Mouse (Mus musculus): ENCODE results near the gene Erbb2. TPM values are rescaled to one million over a fixed set of nuclear protein-coding genes. Genes with fewer than 3 reads are reported as not detected.

Erbb2 gene
- polyA plus RNA-seq, 1 experiment from 2014 or later, result 48.3 TPM

DNA sequence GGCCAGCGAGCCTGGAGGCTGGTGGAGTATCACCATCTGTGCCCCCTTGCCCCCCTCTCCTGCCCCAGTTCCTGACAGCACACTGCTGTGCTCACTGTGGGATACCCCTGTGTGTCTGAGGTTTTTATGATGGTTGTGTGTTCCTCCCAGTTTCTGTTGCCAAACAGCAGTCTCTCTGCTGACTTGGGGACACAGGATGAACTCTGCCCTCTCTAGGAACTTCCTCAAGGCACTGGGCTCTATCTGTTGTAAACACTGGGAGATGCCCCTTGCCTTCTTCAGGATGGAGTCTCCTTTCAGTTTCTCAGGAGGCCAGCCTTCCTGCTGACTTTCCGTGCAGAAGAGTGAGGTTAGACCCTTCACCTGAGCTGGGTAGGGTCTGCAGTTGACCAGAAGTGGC, 1.9 kb downstream of the Erbb2 start:
- H3K4me3 ChIP-seq (ENCODE audit: low read depth, low read length), result peak overlapping the region; percentile 95
- H3K36me3 ChIP-seq (ENCODE audit: control insufficient read depth, insufficient read depth, low read length), result peaks cover 8% of the 10 kb centered on the region; the same call in 1 of the 2 replicates
- H3K4me2 ChIP-seq (ENCODE audit: low read depth, low read length), result peak overlapping the region; percentile 73
- H3K27ac ChIP-seq (replicated peaks; ENCODE audit: low read depth, low read length), result no peak overlapping the region
- no peaks in the 10 kb centered on the region for H3K27me3 ChIP-seq (replicated peaks; ENCODE audit: control insufficient read depth, insufficient read depth, low read length)
- H3K9ac ChIP-seq (ENCODE audit: low read depth, low read length), result peak overlapping the region; percentile 92
- DNase-seq (ENCODE audit: low spot score) (no peak), ATAC-seq (ENCODE audit: low read depth) (no peak)
- peaks cover 19% of the 10 kb centered on the region for H3K4me1 ChIP-seq (ENCODE audit: control insufficient read depth, insufficient read depth, low read length)
- 13% methylated on average over 1 of the region's 2 CpGs for WGBS
- no peaks in the 10 kb centered on the region for H3K9me3 ChIP-seq (ENCODE audit: control insufficient read depth, low read length)

DNA sequence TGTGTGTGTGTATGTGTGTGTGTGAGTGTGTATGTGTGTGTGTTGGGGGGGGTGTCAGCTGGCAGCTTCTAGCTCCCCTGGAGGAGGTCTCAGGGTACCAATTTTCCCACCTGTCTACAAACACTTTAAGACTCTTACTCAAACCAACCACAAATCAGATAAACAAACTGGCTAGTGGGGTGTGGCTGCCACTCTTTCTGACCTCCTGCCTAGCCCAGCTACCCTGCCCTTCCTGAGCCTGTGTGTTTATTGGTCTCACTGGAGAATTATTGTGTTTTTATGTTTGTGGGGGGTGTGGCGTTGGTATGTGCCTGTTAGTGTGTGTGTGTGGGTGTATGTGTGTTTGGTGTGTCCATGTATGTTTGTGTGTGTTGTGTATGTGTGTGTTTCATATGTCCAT, 4.8 kb downstream of the Erbb2 start:
- Histone ChIP-seq H3K4me2 (ENCODE audit: low read depth, low read length) (no peak overlapping the region), H3K9me3 (ENCODE audit: control insufficient read depth, low read length) (no peaks in the 10 kb centered on the region), H3K36me3 (ENCODE audit: control insufficient read depth, insufficient read depth, low read length) (peaks cover 34% of the 10 kb centered on the region), H3K4me3 (ENCODE audit: low read depth, low read length) (no peak overlapping the region), H3K9ac (ENCODE audit: low read depth, low read length) (no peak overlapping the region), H3K27ac (replicated peaks; ENCODE audit: low read depth, low read length) (no peak overlapping the region), H3K4me1 (ENCODE audit: control insufficient read depth, insufficient read depth, low read length) (peaks cover 10% of the 10 kb centered on the region), H3K27me3 (replicated peaks; ENCODE audit: control insufficient read depth, insufficient read depth, low read length) (no peaks in the 10 kb centered on the region)
- WGBS, result 71% methylated on average over 1 of the region's 1 CpGs
- no peak for ATAC-seq (ENCODE audit: low read depth)
- DNase-seq (ENCODE audit: low spot score), result no peak

DNA sequence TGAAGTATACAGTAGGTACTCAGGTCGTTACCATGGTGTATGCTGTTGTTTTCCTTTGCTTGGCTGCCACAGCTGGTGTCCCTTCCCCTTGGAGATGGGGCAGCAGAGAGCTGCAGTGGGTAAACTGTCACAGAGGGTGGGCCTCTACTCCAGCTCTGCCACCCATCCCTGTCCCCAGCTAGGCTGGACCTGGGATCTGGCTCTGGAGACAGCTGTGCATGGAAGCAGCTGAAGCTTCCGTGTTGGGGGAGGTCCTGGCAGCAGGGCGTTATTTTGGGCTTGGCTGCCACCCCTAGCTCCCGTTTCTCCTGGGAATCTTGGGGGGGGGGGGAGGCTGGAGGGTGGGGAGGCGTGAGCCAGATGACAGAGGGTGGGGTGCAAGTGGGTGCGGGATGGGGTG, 6.0 kb downstream of the Erbb2 start:
- H3K27ac ChIP-seq (replicated peaks; ENCODE audit: low read depth, low read length), result no peak overlapping the region; the same call in 1 of the 2 replicates
- no peaks in the 10 kb centered on the region for H3K27me3 ChIP-seq (replicated peaks; ENCODE audit: control insufficient read depth, insufficient read depth, low read length)
- H3K4me3 ChIP-seq (ENCODE audit: low read depth, low read length), result no peak overlapping the region
- no peaks in the 10 kb centered on the region for H3K9me3 ChIP-seq (ENCODE audit: control insufficient read depth, low read length)
- no peak overlapping the region for H3K9ac ChIP-seq (ENCODE audit: low read depth, low read length)
- peaks cover 46% of the 10 kb centered on the region for H3K36me3 ChIP-seq (ENCODE audit: control insufficient read depth, insufficient read depth, low read length)
- no peak overlapping the region for H3K4me2 ChIP-seq (ENCODE audit: low read depth, low read length)
- ATAC-seq (ENCODE audit: low read depth) (0 out of 2 replicates have a peak, but pooled peaks have one; percentile 31), DNase-seq (ENCODE audit: low spot score) (peak; percentile 30)
- H3K4me1 ChIP-seq (ENCODE audit: control insufficient read depth, insufficient read depth, low read length), result peaks cover 10% of the 10 kb centered on the region
- WGBS, result 63% methylated on average over 3 of the region's 6 CpGs

DNA sequence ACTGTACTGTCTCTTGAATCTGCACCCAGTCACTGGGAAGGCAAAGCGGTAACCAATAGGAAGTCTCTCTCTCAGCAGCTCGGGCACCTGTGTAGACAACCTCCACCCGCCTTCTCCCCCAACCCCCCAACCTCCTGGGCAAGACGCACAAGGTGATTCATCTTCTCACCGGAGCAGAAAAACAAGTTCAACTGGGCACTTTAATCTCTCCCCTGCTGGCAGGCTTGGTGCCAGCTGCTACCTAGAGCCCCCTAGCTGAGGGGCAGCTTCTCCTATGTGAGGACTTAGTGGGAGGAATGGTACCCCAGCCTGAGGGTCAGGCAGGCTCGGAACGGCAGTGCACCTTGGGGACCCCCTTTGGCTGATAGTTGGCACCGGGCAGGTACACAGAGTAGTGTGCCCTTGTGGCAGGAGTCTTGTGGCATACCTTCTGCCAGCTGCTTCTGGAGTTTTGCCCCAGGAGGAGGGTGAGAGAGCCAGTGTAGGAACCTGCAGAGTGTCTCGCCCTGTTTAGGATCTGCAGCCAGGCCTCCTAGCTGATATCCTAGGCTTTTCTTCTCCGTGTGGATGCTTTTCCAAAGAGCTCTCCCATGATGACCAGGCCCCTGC, 6.8 kb downstream of the Erbb2 start:
- Histone ChIP-seq H3K4me1 (ENCODE audit: control insufficient read depth, insufficient read depth, low read length) (peaks cover 4% of the 10 kb centered on the region), H3K27me3 (replicated peaks; ENCODE audit: control insufficient read depth, insufficient read depth, low read length) (no peaks in the 10 kb centered on the region), H3K9ac (ENCODE audit: low read depth, low read length) (no peak overlapping the region), H3K9me3 (ENCODE audit: control insufficient read depth, low read length) (no peaks in the 10 kb centered on the region), H3K27ac (replicated peaks; ENCODE audit: low read depth, low read length) (no peak overlapping the region; the same call in 1 of the 2 replicates), H3K4me3 (ENCODE audit: low read depth, low read length) (no peak overlapping the region), H3K4me2 (ENCODE audit: low read depth, low read length) (no peak overlapping the region), H3K36me3 (ENCODE audit: control insufficient read depth, insufficient read depth, low read length) (peaks cover 53% of the 10 kb centered on the region)
- DNase-seq (ENCODE audit: low spot score), result peak; percentile 78
- WGBS, result 77% methylated on average over 10 of the region's 10 CpGs
- ATAC-seq (ENCODE audit: low read depth), result peak; percentile 48; the same call in 1 of the 2 replicates

DNA sequence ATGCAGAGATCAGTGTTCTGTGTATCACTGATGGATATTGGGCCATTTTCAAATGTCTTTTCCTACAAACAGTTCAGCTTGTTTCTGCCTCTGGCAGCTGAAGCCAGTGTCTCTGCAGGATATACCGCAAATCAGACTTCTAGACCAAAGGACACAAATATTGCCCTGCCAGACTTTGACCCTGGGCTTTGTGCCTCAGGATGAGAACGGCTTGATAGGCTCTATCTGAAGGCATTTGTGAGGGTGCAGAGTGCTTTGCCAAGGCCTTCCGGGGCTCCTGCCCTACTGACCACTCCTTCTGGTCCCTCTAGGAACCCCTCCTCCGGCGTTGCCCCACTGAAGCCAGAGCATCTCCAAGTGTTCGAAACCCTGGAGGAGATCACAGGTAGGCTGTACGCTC, 14.3 kb downstream of the Erbb2 start:
- Histone ChIP-seq H3K36me3 (ENCODE audit: control insufficient read depth, insufficient read depth, low read length) (peaks cover 96% of the 10 kb centered on the region), H3K9ac (ENCODE audit: low read depth, low read length) (no peak overlapping the region), H3K4me3 (ENCODE audit: low read depth, low read length) (no peak overlapping the region), H3K4me1 (ENCODE audit: control insufficient read depth, insufficient read depth, low read length) (no peaks in the 10 kb centered on the region), H3K27me3 (replicated peaks; ENCODE audit: control insufficient read depth, insufficient read depth, low read length) (no peaks in the 10 kb centered on the region), H3K4me2 (ENCODE audit: low read depth, low read length) (no peak overlapping the region), H3K27ac (replicated peaks; ENCODE audit: low read depth, low read length) (no peak overlapping the region), H3K9me3 (ENCODE audit: control insufficient read depth, low read length) (no peaks in the 10 kb centered on the region)
- WGBS, result 95% methylated on average over 7 of the region's 7 CpGs
- ATAC-seq (ENCODE audit: low read depth) (no peak), DNase-seq (ENCODE audit: low spot score) (no peak)

DNA sequence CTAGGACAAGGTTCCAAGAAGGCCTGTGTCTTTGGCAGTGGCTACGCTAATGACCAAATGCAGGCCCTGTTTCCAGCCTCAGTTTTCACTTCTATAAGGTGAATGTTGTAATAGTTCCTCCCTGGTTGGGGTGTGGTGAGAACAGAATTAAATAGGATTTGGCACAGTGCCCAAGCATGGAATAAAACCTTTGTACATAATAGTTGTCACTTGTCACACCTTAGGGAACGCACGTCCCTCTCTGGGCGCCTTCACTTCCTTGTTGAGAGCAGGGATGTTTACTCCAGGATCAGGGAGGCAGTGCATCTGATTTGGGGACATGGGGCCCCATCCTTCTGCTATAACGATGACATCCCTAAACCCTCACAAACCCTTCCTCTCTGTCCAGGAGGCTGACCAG, 16.2 kb downstream of the Erbb2 start:
- H3K4me3 ChIP-seq (ENCODE audit: low read depth, low read length), result no peak overlapping the region
- H3K36me3 ChIP-seq (ENCODE audit: control insufficient read depth, insufficient read depth, low read length), result peaks cover 94% of the 10 kb centered on the region
- no peaks in the 10 kb centered on the region for H3K4me1 ChIP-seq (ENCODE audit: control insufficient read depth, insufficient read depth, low read length)
- no peaks in the 10 kb centered on the region for H3K9me3 ChIP-seq (ENCODE audit: control insufficient read depth, low read length)
- H3K27ac ChIP-seq (replicated peaks; ENCODE audit: low read depth, low read length), result no peak overlapping the region
- peak; percentile 39; the same call in 1 of the 2 replicates for ATAC-seq (ENCODE audit: low read depth)
- no peaks in the 10 kb centered on the region for H3K27me3 ChIP-seq (replicated peaks; ENCODE audit: control insufficient read depth, insufficient read depth, low read length)
- no peak overlapping the region for H3K4me2 ChIP-seq (ENCODE audit: low read depth, low read length)
- DNase-seq (ENCODE audit: low spot score), result peak; percentile 75
- WGBS, result 79% methylated on average over 5 of the region's 5 CpGs
- H3K9ac ChIP-seq (ENCODE audit: low read depth, low read length), result no peak overlapping the region

DNA sequence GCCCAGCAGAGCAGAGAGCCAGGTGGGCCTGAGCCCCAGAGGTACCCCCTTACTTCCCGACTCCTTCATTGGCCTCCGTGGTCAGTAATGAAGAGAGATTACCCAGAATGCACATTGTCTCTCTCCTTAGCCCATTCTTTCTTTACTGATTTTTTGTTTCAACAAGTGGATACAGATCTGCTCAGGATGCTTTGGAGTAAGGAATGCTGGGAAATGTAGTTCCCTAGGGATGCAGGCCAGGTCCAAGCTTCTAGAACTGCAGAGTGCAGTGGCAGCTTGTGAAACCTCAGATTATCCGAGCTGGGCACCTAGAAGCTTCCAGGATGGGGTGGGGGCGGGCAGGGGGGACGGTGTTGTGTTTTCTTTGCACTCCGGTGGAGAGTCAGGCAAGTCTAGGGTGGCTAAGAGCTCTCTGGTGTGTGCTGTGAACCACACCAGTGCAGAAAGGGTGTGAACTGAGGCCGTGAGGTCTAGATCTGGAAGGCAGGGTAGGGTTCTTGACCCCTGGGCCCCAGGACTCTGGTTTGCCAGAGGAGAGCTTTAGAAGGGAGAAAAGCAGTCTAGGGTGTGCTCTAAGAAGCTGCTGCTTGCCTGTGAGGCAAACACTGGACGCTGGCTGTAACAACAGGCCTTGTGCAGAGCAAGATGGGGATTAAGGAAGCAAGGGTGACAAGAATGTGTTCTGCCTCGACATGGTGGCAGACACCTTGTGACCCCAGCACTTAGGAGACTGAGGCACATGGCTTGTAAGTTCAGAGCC, 19.7 kb downstream of the Erbb2 start:
- Histone ChIP-seq H3K4me2 (ENCODE audit: low read depth, low read length) (no peak overlapping the region), H3K4me3 (ENCODE audit: low read depth, low read length) (no peak overlapping the region), H3K9ac (ENCODE audit: low read depth, low read length) (no peak overlapping the region), H3K4me1 (ENCODE audit: control insufficient read depth, insufficient read depth, low read length) (no peaks in the 10 kb centered on the region), H3K27ac (replicated peaks; ENCODE audit: low read depth, low read length) (no peak overlapping the region), H3K36me3 (ENCODE audit: control insufficient read depth, insufficient read depth, low read length) (peaks cover 97% of the 10 kb centered on the region), H3K9me3 (ENCODE audit: control insufficient read depth, low read length) (no peaks in the 10 kb centered on the region), H3K27me3 (replicated peaks; ENCODE audit: control insufficient read depth, insufficient read depth, low read length) (no peaks in the 10 kb centered on the region)
- WGBS, result 79% methylated on average over 9 of the region's 9 CpGs
- ATAC-seq (ENCODE audit: low read depth) (no peak), DNase-seq (ENCODE audit: low spot score) (no peak)

DNA sequence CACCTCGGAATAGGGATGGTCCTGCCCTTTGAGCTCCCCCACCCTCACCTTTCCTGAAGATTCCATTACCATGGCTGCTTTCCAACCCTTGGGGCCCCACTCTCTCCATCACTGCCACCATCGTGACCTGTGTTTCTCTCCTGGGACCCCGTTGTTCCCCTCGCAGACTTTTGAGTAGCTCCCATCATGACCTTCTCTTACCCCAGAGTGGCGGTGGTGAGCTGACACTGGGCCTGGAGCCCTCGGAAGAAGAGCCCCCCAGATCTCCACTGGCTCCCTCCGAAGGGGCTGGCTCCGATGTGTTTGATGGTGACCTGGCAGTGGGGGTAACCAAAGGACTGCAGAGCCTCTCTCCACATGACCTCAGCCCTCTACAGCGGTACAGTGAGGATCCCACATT, 23.5 kb downstream of the Erbb2 start:
- H3K36me3 ChIP-seq (ENCODE audit: control insufficient read depth, insufficient read depth, low read length), result peaks cover 66% of the 10 kb centered on the region
- no peak overlapping the region for H3K9ac ChIP-seq (ENCODE audit: low read depth, low read length)
- H3K4me3 ChIP-seq (ENCODE audit: low read depth, low read length), result no peak overlapping the region
- H3K27ac ChIP-seq (replicated peaks; ENCODE audit: low read depth, low read length), result no peak overlapping the region
- no peaks in the 10 kb centered on the region for H3K4me1 ChIP-seq (ENCODE audit: control insufficient read depth, insufficient read depth, low read length)
- WGBS, result 92% methylated on average over 9 of the region's 9 CpGs
- no peaks in the 10 kb centered on the region for H3K27me3 ChIP-seq (replicated peaks; ENCODE audit: control insufficient read depth, insufficient read depth, low read length)
- no peak overlapping the region for H3K4me2 ChIP-seq (ENCODE audit: low read depth, low read length)
- no peaks in the 10 kb centered on the region for H3K9me3 ChIP-seq (ENCODE audit: control insufficient read depth, low read length)
- ATAC-seq (ENCODE audit: low read depth), result no peak
- no peak for DNase-seq (ENCODE audit: low spot score)

DNA sequence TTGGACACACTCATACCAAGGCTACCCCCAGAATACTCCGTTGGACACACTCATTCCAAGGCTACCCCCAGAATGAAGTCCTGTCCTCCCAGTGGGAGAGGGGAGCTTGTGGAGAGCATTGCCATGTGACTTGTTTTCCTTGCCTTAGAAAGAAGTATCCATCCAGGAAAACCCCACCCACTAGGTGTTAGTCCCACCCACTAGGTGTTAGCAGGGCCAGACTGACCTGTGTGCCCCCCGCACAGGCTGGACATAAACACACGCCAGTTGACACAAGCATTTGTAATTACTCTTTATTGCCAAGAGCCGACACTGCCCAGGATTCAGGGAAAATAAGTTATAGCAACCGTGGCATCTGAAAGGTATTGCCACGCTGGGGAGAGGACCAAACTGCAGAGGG, 25.2 kb downstream of the Erbb2 start:
- no peaks in the 10 kb centered on the region for H3K9me3 ChIP-seq (ENCODE audit: control insufficient read depth, low read length)
- no peaks in the 10 kb centered on the region for H3K27me3 ChIP-seq (replicated peaks; ENCODE audit: control insufficient read depth, insufficient read depth, low read length)
- H3K4me1 ChIP-seq (ENCODE audit: control insufficient read depth, insufficient read depth, low read length), result no peaks in the 10 kb centered on the region
- no peak overlapping the region for H3K27ac ChIP-seq (replicated peaks; ENCODE audit: low read depth, low read length)
- DNase-seq (ENCODE audit: low spot score), result no peak
- ATAC-seq (ENCODE audit: low read depth), result no peak
- peaks cover 49% of the 10 kb centered on the region for H3K36me3 ChIP-seq (ENCODE audit: control insufficient read depth, insufficient read depth, low read length)
- 88% methylated on average over 6 of the region's 6 CpGs for WGBS
- no peak overlapping the region for H3K4me2 ChIP-seq (ENCODE audit: low read depth, low read length)
- no peak overlapping the region for H3K4me3 ChIP-seq (ENCODE audit: low read depth, low read length)
- no peak overlapping the region for H3K9ac ChIP-seq (ENCODE audit: low read depth, low read length)
